Mouse (Mus musculus) CH12F3 (cell line): ENCODE measurements around the gene Rpl36a-ps1.
"Not testable (repeated sequence)": the region's sequence is repeated elsewhere in the genome, so short reads cannot be mapped to it uniquely, and the experiment has no call there.

ENCODE experiments used
- in situ Hi-C: fragments of 300-500 bp; cut with MboI; formaldehyde crosslinking; loops from 2 replicates; pipeline ENCODE4 v1.14.3; 2020; ENCODE audit warnings: low sequenced_read_pairs

The Rpl36a-ps1 gene

DNA sequence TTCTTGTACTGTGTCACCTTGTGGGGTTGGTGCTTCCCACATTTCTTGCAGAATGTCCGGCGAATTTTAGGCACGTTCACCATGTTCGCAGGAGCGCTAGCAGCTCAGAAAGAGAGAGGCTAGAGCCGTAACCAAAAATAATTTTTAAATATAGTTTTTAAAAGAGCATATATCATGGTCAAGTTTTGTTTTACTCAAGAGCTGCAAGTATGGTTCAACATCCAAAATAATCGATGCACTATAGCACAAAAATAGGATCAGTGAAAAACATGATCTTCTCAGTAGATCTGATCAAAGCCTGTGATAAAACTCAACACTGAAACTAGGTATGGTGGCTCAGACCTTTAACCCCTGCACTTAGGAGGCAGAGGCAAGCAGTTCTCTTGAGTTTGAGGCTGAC is at the start of gene Rpl36a-ps1:
Rpl36a-ps1 (minus strand) TSS at position 101 of the 400 bp plus-strand sequence.
- in situ Hi-C loops, result no loop called here

DNA sequence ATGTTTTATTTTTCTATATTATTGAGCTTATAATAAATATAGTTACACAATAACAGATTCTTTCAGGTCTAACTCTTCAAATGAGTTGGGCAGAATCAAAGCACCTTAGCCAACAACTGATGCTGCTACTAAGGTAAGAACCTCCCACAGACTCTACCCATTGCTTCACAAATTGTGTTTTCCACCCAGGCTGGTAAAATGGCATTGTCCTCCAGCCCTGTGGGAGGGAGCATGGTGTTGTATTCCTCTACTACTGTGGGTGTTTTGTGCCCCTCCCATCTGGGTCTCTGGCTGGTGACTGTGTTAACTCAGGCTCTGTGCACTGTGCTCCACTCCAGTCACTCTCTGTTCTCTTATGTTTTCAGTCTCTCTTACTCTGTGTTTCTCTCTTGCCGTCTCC is 49.4 kb upstream of the Rpl36a-ps1 start:
- in situ Hi-C loops, result no loop called here

- in situ Hi-C loops, result no loop called here
Measured at GRCm38 (mm10) chr14:99041416-99041815, 47.3 kb upstream of the Rpl36a-ps1 start.

DNA sequence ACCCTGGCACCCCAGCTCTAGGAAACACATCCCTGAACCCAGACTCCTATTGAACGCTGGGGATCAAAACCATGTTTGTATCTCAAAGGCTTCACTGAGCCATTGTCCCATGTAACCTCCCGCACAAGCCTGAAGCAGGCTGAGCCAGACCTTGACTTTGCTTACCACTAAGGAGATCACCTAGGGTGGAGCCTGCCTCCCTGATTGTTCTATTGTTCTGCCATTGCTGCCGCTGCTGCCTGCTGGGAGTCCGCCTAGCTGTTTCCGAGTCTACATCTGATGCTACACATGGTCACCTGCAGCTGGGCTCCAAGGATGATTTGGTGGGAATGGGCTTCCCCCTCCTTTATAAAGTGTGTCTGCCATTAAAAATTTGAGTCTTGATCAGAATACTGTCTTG is 45.2 kb upstream of the Rpl36a-ps1 start:
- in situ Hi-C loops, result not testable (repeated sequence)

DNA sequence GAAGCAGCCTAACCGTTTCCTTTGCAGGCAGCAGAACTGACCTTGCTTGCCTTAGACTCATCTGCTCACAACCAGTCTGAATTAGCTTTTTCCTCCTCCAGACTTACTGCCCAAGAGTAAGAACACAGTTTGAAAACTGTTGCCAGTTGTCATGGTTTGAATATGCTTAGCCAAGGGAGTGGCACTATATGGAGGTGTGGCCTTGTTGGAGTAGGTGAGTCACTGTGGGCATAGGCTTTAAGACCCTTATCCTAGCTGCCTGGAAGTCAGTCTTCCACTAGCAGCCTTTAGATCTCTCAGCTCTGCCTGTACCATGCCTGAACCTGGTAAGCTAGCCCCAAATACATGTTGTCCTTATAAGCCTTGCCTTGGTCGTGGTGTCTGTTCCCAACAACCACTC is 43.6 kb upstream of the Rpl36a-ps1 start:
- in situ Hi-C loops, result no loop called here

GRCm38 (mm10) chr14:99036039-99036438 is 41.9 kb upstream of the Rpl36a-ps1 start:
- in situ Hi-C loops, result no loop called here

DNA sequence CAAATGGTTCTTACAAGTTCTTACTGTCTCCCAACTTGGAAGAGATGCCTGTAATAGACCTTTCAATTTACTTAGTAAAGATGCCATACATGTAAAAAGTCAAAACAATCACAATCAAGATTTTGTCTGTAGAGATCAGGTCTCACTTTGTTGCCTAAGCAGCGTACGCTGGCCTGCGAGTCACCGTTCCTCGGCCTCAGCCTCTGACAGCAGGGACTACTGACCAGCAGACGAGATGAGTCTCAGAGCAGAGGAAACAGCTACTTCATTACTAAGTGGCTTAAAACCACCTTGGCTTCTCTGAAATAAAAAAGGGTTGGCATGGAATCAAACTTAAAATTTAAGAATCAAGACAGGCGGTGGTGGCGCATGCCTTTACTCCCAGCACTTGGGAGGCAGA is 40.7 kb upstream of the Rpl36a-ps1 start:
- in situ Hi-C loops, result not testable (repeated sequence)

- in situ Hi-C loops, result no loop called here
Measured at GRCm38 (mm10) chr14:99032596-99032995, 38.5 kb upstream of the Rpl36a-ps1 start.

GRCm38 (mm10) chr14:99031337-99031873 is 37.3 kb upstream of the Rpl36a-ps1 start:
- in situ Hi-C loops, result no loop called here

DNA sequence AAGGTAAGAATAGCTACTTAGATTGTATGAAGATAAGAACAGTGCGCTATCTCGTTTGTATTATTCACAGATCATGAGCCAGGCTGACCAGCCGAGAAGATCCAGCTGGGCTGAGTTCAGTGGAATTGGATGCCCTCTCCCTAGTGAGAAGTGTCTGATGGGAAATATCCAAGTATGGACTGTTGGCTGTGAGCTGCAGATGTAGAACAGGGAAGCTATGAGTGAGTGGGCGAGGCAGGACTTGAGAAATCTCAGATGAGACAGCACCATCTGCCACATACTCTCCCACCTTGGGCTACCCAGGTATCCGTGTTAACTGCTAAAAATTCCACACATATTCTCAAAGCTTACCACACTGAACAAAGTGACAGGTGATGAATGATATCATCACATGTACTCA is 35.9 kb upstream of the Rpl36a-ps1 start:
- in situ Hi-C loops, result no loop called here

DNA sequence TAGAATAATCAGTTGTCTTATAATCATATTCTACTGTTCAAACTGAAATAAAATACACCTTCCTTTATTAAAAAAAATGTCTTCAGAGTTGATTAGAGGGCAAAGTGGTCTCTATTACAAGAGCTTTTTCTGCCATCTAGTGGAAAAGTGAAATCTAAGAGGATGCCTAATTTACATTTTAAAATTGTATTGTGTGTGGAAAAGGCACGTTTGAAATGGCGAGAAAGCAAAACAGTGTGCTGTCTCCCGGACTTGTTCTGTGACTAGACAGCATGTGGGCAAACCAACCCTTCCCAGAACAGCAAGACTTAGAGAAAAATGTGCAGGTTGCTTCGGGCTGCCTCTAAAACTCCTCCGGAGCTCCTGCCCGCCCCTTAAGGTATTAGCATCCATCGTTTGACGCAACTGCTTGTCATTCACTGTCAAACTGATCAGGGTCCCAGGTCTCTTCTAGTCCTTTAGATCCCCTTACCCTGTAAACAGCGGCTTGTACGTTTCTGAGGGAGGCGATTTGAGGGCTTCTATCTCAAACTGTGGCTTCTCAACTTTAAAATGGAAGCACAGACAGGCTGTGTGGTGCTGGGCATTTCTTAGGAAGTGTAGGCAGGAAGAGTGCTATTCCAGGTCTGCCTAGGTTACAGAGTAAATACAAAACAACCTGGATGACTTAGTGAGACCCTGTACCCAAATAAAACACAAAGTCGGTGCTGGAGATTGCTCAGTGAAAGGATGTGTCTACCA is 28.4 kb upstream of the Rpl36a-ps1 start:
- in situ Hi-C loops, result no loop called here

GRCm38 (mm10) chr14:99019136-99019808 is 25.2 kb upstream of the Rpl36a-ps1 start:
- in situ Hi-C loops, result no loop called here

GRCm38 (mm10) chr14:99018691-99019090 is 24.6 kb upstream of the Rpl36a-ps1 start:
- in situ Hi-C loops, result no loop called here

- in situ Hi-C loops, result no loop called here
Measured at GRCm38 (mm10) chr14:99010920-99011313, 16.8 kb upstream of the Rpl36a-ps1 start.

- in situ Hi-C loops, result no loop called here
Measured at GRCm38 (mm10) chr14:99010224-99010919, 16.3 kb upstream of the Rpl36a-ps1 start.

- in situ Hi-C loops, result no loop called here
Measured at GRCm38 (mm10) chr14:98992482-98992881, 1.6 kb downstream of the Rpl36a-ps1 start.

GRCm38 (mm10) chr14:98990636-98991035 is 3.5 kb downstream of the Rpl36a-ps1 start:
- in situ Hi-C loops, result no loop called here

DNA sequence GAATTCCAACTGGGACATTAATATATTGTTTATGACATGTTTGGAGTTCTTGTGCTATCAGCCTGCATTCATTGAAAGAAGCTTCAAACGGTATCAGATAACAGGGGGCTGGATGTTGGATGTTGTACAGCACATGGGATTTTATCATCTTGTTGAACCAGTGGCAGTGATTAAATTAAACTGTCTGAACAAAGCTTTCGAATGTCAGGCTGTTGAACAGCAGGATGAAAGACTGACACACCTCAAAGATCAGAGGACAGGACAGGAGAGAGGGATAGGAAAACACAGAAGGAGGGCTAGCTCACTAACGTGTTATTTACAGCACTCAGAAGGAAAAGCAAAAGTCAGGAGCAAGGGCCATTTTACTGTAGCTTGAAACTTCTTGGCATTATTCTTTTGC is 4.3 kb downstream of the Rpl36a-ps1 start:
- in situ Hi-C loops, result no loop called here

- in situ Hi-C loops, result no loop called here
Measured at GRCm38 (mm10) chr14:98971921-98972320, 22.2 kb downstream of the Rpl36a-ps1 start.

DNA sequence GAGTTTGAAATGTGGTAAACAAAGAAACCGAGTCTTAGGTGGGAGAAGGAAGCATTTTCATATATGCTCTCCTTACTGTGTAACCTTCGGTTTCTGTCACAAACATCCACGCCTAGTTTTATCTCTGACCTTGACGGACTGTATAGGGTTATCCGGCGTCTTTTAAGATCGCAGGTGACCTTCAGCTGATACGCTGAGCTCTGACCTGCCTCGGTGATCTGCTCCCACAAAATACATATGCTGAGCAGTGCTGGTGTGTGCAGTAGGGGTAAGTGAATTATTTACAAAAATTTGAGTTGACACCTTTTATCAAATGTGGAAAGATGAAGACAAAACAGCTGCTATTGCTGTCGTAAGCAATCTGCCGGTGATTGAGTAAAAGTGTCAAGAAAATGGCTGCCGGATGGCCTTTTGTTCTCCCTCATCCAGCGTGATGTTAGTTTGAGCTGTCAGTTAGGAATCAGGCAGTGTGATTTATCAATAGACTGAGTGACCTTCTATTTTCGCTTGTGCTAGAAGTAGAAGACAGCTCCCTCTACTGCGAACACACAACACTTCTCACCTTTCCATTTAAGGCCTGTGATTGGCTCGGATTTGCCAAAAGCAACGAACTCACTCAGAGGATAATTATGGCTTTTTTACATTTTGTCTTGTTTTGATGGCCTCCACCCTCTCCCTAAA is 35.0 kb downstream of the Rpl36a-ps1 start:
- in situ Hi-C loops, result no loop called here

DNA sequence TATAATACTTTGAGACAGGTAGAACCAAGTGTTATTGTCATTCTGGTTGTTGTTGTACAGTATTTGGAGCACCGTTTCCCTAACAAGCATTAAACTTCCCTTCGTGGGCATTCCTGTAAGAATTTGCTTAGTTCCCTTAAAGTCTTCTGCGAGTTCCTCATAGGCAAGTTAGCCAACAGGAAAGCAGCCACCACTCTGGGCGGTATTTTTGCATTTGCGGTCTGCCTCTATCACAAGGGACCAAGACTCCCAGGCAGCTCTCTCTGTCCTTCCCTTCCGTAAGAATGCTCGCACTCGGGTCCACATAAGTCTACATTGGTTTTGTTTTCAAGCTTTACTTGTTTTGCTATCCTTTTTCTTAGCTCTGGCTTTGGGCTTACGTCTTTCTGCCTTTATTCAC is 37.3 kb downstream of the Rpl36a-ps1 start:
- in situ Hi-C loops, result no loop called here
